Mouse (Mus musculus): ENCODE data around the gene Prl2b1.

Prl2b1 gene

GRCm38 (mm10) chr13:27390746-27391145 is at the start of gene Prl2b1:
TSS of gene Prl2b1 (minus strand) at chr13:27390846.
- DNase-seq, result no peak

DNA sequence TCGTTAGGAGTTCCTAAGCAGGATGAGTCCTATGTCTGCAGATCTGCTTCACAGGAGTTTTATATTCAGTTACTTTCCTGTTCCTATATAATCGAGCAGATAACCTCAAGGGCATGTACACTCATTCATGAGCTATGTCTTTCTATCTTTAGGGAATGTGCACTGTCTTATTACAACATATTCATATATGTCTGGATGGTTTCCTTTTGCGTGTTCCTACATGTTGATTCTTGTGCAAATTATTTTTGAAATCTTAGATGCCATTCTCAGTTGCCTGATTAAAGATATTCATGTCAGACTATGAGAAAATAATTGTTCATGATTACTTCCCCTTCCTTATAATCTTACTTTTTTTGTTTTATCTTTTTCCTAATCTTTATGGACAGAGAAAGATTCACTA is 47.9 kb upstream of the Prl2b1 start, which contains the start of gene Prl8a6:
Gene Prl8a6 (minus strand): TSS at position 101 of the 400 bp plus-strand sequence.
- no peak for DNase-seq

- DNase-seq, result no peak
These were observed 42.5 kb upstream of the Prl2b1 start for GRCm38 (mm10) chr13:27433159-27433558.

GRCm38 (mm10) chr13:27413640-27414039 is 23.0 kb upstream of the Prl2b1 start:
- no peak for DNase-seq

DNA sequence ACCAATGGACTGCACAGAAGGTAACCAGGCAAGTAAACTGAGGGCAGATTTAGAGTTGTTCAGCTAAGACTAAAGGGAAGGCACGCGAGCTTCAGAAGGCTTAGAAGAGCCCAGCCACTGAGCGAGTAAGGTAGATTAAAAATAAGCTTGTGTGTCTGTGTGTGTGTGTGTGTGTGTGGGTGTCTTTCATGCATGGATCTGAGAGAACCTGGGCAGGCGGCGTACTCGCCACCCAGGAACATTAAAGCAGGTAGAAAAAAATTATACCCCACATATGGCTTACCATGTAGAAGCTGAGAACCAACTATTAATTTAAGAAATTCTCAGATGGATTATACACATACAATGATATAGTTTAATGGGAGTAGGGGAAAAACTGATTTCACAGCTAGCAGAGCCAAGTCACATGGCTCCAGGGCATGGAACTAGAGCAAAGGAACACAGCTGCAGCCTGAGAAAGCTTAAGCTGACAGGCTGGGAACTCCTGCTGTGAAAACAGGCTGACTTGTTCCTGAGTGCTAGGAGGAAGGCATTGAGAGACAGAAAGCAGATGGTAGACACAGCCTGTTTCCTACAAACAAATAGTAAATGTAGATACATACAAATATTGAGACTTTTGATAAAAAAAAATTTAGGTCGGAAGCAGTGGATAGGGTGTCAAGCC is 8.5 kb upstream of the Prl2b1 start:
- DNase-seq, result no peak

DNA sequence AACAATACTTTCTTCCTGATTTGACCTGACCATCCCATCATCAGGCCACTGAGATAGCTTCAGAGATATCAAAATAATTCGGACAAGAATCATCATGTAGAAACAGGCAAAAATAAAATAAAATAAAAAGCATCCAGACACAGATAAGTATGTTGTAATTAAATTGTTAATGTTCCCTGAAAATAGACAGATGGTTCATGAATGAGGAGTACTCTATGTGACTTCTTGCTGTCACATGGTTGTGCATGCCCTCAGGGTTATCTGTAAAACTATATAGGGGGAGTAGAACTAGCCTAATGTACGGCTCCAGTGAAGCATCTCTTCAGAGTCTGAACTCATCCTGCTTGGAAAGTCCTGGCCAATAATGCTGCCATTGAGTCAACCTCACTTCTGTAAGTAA is 45.3 kb downstream of the Prl2b1 start, which contains the start of gene Prl8a2:
Gene Prl8a2 (plus strand): TSS at position 301 of the 400 bp plus-strand sequence.
- no peak for DNase-seq

GRCm38 (mm10) chr13:27342733-27343275 is 47.8 kb downstream of the Prl2b1 start:
- no peak for DNase-seq

- no peak for DNase-seq
These were observed 55.7 kb downstream of the Prl2b1 start for GRCm38 (mm10) chr13:27334989-27335388.

Measured in heart, adult 11 months (tissue).